Mouse (Mus musculus) ovary, postnatal 14 days (tissue): Measurements from ENCODE around the gene Taok3.
A peak's percentile ranks its signal among the peaks of the same experiment; 100 is the strongest.

ENCODE experiments used
- DNase-seq: peaks from one replicate; pipeline ENCODE4 v3.0.0; 2022; ENCODE audit warnings: low spot score

Taok3 gene

DNA sequence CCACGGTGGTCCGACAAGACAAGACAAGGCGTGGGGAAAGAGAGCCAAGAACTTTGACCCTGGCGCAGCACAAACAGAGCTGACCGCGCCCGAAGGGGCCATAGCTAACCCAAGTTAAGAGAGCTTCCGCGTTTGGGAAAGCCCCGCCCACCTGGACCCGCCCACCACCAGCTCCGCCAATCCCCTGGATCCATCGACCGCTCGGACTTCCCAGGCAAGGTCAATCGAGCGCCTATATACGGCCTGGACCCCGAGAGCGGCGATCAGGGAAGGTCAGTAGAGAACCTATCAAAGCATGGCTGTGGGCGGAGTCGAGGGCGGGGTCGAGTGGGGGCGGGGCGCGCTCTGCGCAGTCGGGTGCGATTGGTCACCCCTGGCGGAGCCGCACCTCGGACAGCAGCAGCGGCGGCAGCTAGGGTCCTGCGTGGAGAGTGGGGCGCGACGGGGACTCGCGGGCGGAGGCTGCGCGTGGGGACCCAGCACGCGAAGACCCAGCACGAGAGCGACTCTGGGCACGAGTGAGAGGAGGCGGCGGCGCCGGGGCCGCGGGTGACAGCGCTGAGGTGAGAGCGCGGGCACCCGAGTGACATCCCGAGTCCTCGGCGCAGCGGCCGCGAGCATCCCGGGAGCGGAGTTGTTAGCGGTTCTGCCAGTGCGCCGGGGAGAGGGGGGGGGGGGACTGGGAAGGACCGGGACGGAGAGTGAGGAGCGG is at the start of gene Taok3:
Gene Taok3 (plus strand): TSS at position 353 of the 712 bp plus-strand sequence.
- peak; percentile 99 for DNase-seq

DNA sequence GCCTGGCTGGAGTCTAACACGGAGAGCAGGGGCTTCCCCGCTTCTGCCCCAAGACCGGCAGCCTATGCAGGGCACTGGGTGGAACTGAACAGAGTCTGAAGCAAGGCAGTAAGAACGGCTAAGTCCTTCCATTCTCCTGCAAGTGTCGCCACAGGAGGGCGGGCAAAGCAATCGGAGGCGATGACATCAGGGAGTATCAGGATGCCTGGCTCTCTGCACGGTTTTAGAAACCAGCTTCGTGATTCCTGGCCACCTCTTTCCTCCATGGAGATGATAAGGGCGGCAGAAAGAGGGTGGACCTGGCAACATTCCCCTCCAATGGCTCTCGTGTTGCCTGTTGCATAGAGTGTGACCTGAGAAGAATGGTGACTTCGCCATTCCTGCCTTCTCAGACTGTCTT is 32.2 kb upstream of the Taok3 start:
- DNase-seq, result no peak

DNA sequence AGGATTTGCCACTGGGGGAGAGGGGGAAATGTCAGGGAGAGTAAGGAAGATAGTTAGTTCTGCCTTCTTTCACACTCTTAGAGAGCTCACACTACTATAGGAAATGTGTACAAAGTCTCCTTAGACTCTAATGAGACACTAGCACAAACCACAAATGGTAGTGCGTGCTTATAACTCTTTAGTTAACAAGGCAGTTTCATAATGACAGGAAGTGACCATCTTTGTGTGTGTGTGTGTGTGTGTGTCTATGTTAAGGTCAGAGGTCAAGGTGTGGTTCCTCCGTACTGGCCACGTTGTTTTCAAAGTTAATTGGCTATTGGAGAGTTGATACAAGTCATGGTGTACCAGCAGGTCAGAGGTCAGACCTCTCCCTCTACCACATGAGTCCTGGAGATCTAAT is 30.8 kb upstream of the Taok3 start:
- DNase-seq, result no peak

DNA sequence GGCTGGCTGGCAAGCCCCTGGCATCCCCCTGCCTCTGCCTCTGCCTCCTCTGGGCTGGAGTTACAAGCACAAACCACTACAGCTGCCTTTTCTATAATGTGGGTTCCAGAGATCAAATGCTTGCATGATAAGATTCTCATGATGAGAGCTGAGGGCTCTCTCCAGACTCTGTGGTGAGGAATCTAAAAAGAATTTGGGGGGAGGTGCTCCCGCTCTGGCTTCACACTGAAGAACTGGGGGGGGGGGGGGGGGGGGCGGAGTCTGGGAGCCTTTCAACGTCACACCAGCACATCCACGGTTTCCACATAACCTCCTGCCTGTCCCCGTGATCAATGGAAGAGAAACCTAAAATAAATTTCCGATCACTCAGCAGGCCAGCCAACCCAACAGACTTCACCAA is 30.1 kb upstream of the Taok3 start:
- no peak for DNase-seq

- DNase-seq, result no peak
Measured at GRCm38 (mm10) chr5:117094431-117094830, 25.5 kb upstream of the Taok3 start.

DNA sequence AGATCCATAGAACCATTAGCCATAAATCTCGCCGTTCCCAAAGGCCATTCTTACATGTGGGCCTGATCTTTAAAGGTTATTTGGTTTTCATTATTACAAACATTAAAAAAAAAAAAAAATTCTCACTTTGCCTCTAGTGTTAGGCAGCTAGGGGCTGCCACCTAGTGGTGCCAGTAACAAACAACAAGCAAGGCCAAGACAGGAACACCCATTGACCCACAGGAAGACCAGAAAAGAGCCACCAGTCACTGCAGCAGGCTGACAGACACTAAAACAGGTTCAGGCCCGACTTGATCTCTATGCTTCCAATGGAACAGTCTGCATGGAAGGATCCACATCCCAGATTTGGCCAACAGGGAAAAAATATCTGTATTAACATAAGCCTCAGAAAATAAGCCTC is 23.2 kb upstream of the Taok3 start:
- no peak for DNase-seq

DNA sequence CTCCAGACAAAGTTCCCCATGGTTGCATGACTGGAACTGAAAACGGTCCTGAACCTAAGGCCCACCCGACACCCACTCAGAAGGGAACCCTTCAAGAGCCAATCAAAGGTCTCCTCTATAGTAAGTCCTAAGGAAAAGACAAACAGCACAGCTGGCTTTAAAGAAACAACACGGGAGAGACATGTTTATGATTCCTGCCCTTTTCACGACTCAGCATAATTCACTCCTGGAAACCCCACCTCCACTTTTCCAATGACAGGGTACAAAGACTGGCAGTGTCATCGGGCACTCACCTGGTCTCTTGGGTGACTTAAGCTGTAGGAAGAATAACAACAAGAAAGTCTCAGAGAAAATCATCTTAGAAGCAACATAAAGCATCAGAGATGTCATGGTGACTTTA is 20.9 kb upstream of the Taok3 start:
- no peak for DNase-seq

DNA sequence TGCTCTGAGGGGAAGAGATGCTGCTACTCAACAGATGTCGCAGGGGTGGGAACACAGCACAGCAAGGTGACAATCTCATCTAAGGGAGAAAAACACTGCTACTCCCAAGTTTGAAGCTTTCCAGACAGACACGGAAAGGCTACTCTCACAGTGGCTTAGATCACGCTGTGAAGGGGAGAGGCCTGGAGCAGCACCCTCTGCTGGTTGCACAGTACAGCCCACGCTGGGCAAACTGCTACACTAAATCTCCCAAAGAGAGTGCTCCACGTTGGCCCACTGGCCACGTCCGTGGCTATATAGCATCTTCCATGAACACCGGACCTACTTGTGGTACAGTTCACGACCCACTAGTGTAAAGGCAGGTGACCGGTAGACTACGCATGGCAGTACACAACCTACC is 20.2 kb upstream of the Taok3 start:
- no peak for DNase-seq

- DNase-seq, result no peak
Measured at GRCm38 (mm10) chr5:117103194-117103929, 16.6 kb upstream of the Taok3 start.

DNA sequence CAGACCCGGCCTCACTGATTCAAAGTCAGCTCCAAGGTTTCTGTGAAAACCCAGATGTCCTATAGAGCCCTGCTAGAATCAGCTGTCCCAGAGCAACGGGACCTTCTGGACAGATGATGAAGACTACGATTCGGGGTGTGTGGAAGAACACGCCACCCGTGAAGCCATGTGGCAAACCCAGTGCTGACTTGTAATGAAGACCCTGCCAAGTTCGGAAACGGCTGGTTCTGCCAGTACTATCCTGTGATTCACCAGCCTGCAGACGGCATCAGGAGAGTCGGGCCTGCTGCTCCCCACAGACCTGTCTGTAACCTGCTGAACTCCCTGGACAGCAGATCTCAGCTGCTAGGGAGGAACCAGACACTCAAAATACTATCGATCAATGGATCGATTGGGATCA is 15.6 kb upstream of the Taok3 start:
- no peak for DNase-seq

DNA sequence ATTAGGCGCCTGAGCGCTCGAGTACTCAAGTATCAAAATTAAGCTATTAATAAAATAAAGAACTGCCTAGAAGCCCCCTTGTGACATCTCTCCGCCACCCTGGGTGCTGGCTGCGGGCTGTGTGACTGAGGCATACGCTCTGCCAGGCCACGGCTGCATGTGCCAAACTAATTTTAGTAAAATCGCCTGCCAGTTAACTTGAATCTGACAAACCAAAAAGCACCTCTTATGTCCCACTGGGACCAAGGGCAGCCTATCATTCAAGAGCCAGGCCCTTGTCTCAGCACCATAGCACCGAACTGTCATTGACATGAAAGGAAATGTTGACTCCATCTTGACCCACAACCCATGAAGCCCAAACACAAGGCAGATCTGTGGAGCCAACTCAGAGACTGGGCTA is 14.2 kb upstream of the Taok3 start:
- no peak for DNase-seq

- no peak for DNase-seq
Measured at GRCm38 (mm10) chr5:117108292-117108691, 11.6 kb upstream of the Taok3 start.

GRCm38 (mm10) chr5:117108731-117109130 is 11.2 kb upstream of the Taok3 start:
- no peak for DNase-seq

DNA sequence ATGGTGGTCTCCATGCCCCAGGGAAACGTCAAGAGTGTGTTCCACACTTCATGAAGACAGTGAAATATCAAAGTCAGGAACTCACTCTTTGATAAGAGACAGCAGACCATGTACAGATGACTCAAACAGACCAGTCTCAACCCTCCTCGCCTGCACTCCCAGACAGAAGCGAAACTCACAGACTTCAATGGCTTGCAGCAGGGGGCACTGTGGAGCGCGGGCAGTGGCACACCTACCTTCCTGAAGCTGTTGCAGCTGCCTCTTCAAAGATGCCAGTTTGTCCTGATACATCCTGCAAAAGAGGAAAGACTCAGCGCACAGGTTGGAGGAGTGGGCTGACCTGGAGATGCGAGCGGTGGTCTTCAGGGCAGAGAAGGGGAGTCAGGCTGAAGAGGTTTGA is 10.4 kb upstream of the Taok3 start:
- DNase-seq, result no peak

DNA sequence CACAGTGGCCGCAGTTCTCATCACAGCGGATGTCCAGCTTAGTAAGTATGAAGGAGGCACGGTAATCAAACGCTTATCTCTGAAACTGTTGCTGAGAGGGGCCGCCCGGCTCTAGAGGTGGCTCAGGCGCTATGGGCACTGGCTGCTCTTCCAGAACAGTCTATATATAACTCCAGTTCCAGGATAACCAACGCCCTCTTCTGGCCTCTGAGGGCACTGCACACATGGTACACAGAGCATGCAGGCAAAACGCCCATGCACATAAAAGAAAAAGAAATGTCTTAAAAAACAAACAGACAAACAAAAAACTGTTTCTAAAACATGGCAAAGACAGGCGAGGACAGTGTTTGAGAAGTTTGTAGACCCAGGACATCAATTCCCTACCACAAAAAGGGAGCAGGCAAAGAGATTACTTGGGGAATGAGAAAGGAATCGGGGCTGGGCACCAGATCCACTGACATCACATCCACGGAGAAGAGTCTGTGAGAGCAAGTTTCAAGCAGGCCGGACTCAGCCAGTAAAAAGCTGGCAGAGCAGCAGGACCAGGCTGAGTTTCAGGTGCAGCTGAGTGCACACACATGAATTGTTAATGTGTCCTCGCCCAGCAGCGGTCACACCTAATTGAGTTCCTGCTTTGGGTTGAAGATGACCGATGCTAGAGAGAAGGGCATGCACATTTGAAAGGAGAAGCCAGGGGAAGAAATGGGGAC is 8.7 kb upstream of the Taok3 start:
- no peak for DNase-seq

DNA sequence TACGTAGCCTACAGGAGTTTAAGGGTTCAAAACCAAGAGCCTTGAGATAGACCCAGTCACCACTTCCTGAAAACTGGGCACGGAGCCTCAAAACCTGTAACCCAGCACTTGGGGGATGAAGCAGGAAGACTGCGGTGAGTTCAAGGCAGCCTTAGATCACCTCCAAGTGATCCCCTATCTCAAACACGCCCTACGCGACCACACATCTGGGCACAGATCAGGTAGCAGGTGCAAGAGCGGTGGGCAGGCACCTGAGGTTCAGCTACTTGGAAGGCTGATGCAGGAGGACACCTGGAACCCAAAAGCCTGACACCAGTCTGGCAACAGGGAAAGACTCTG is 8.2 kb upstream of the Taok3 start:
- no peak for DNase-seq

DNA sequence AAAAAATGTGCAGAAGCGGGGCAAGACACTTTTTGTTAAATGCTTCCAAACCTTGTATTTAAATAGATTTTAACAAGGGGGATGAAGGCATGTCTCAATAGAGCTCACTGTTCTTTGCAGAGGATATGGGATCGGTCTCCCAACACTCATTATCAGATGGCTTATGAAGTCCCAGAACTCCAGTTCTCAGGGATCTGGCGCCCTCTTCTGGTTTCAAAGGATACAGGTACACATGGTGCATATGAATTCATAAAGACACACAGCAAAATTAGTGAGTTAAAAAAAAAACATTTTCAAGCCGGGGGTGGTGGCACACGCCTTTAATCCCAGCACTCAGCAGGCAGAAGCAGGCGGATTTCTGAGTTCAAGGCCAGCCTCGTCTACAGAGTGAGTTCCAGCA is 6.6 kb upstream of the Taok3 start:
- DNase-seq, result no peak

GRCm38 (mm10) chr5:117114581-117115192 is 5.2 kb upstream of the Taok3 start:
- no peak for DNase-seq

DNA sequence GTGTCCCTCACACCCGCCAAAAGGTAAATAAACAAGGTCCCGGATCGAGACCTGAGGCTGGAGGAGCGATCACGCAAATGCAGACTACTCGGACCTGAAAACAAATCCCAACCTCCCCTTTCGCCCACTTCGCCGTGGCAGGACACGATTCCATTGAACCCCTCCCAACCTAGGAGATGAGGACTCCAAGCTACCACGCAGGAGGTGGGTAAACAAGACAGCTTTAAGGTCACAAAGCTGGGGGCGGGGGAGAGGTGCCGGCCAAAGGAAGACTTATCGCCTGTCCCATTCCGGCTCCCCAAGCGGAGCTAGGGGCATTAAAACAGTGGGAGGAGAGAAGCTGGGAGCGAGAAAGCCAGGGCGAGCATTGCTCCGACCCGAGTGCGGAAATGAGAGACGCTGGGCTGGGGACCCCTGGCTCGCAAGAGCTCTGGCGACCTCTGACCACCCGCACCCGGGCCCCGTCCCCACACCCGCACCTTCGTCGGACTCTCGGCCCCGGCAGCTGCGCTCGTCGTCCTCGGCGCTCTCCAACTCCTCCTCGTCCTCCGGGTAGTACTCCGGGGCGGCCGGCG is 4.6 kb upstream of the Taok3 start:
- DNase-seq, result no peak

- peak; percentile 99 for DNase-seq
Measured at GRCm38 (mm10) chr5:117115836-117116366, 4.0 kb upstream of the Taok3 start, which contains the start of gene Suds3. TSS of gene Suds3 (minus strand) at chr5:117116113.

DNA sequence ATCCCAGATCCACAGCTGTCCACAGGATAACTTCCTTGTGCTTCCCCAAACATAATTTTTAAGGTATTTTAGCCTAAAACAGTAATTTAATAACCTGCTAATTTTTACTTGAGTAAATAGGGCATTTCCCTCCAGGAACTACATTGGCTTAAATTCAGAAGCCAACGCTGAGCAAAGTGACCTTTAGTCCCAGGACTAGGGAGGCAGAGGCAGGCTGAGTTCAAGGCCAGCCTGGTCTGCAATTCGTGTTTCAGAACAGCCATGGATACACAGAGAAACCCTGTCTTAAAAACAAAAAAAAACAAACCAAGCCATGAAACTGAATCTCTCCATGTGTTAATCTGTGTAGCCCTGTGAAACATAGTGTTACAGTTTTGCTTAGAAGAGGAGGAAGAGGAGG is 3.3 kb upstream of the Taok3 start:
- DNase-seq, result no peak

DNA sequence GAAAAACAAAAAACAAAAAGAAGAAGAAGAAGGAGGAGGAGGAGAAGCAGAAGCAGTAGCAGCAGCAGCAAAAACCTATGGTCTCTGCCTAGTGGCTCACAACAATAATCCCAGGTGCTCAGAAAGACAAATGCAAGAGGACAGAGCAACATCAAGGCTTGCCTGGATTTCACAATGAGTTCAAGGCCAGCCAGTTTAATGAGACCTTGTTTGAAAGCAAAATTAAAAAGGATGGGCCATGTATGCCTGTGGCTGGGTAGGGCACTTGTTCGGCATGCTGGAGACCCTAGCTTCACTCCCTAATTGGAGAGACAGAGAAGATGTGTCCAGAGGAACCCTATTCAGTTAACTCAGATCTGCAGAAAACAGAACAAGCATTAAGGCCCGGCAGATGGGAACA is 2.7 kb upstream of the Taok3 start:
- no peak for DNase-seq
